Mouse (Mus musculus) liver, adult 2 months (tissue): ENCODE results near the gene Mxra8. TPM values are rescaled to one million over a fixed set of nuclear protein-coding genes. Genes with fewer than 3 reads are reported as not detected.

ENCODE experiments used
- DNase-seq: peaks from one replicate; pipeline ENCODE4 v3.0.0-alpha.2; 2011; ENCODE audit warnings: low read depth, low spot score; ENCODE audit errors: extremely low read depth
- H3K27ac ChIP-seq: fragments of 200-500 bp; replicated peaks from 2 replicates; pipeline ENCODE4 v1.5.1; 2012; ENCODE audit warnings: low read depth, mild to moderate bottlenecking, control low read depth, inconsistent platforms, low read length; ENCODE audit not compliant: insufficient read depth
- H3K27me3 ChIP-seq: fragments of 200-500 bp; 2 replicates; pipeline ENCODE4 v1.6.1; 2012; ENCODE audit warnings: mild to moderate bottlenecking, moderate library complexity, low read length, inconsistent platforms; ENCODE audit not compliant: control insufficient read depth, insufficient read depth
- H3K36me3 ChIP-seq: fragments of 200-500 bp; 2 replicates; pipeline ENCODE4 v1.6.1; 2012; ENCODE audit warnings: low read length, inconsistent platforms; ENCODE audit not compliant: control insufficient read depth, insufficient read depth
- H3K4me1 ChIP-seq: fragments of 200-500 bp; 2 replicates; pipeline ENCODE4 v1.6.1; 2011; ENCODE audit warnings: low read length; ENCODE audit not compliant: control insufficient read depth, insufficient read depth
- H3K4me3 ChIP-seq: fragments of 200-500 bp; 2 replicates; pipeline ENCODE4 v1.5.1; 2011; ENCODE audit warnings: low read depth, mild to moderate bottlenecking, control low read depth, low read length, moderate library complexity; ENCODE audit not compliant: insufficient read depth
- H3K79me2 ChIP-seq: fragments of 200-500 bp; 2 replicates; pipeline ENCODE4 v1.6.1; 2012; ENCODE audit warnings: inconsistent platforms, mild to moderate bottlenecking, low read length, moderate library complexity; ENCODE audit not compliant: control insufficient read depth, insufficient read depth
- H3K9ac ChIP-seq: fragments of 200-500 bp; 2 replicates; pipeline ENCODE4 v1.6.1; 2012; ENCODE audit warnings: low read depth, mild to moderate bottlenecking, control low read depth, inconsistent platforms, low read length
- CTCF ChIP-seq: fragments of 200-500 bp; IDR thresholded peaks from 2 replicates; pipeline ENCODE4 v1.5.1; 2011; ENCODE audit warnings: low read depth, low read length, control low read depth
- POLR2A ChIP-seq: fragments of 200-500 bp; IDR thresholded peaks from 2 replicates; pipeline ENCODE4 v1.6.1; 2011; ENCODE audit warnings: low read length, control low read depth; ENCODE audit not compliant: insufficient read depth; ENCODE audit errors: extremely low read depth
- WGBS: fragments of 180-500 bp; shearing (Covaris S2); methylation state at CpG from one replicate; pipeline ENCODE4 v1.1.7; 2018; 5-methylcytosine and 5-hydroxymethylcytosine counted together
- polyA plus RNA-seq: library from polyadenylated mRNA; depleted of rRNA; stranded (reverse); fragments of >200 nt; gene quantifications from 2 replicates; pipeline ENCODE4 v1.2.3, GENCODE M21; 2012
- total RNA-seq: library from RNA; depleted of rRNA; stranded (reverse); fragments of >200 nt; gene quantifications from 2 replicates; pipeline ENCODE4 v1.2.3, GENCODE M21; 2014

Mxra8 gene
- total and polyA plus RNA-seq, 2 experiments = 8.8 to 15.4 TPM

GRCm38 (mm10) chr4:155851368-155851767 lies 11.9 kb downstream of the Mxra8 start:
- peaks cover 25% of the 10 kb centered on the region for H3K4me1 ChIP-seq
- no peak for DNase-seq
- H3K36me3 ChIP-seq = peaks cover 3% of the 10 kb centered on the region; the same call in 1 of the 2 replicates
- H3K27ac ChIP-seq = no peak overlapping the region
- H3K4me3 ChIP-seq = no peak overlapping the region
- TF ChIP-seq POLR2A (no peak), CTCF (no peak)
- 92% methylated on average over 3 of the region's 3 CpGs for WGBS
- H3K79me2 ChIP-seq = peaks cover 40% of the 10 kb centered on the region
- H3K27me3 ChIP-seq = no peaks in the 10 kb centered on the region
- no peak overlapping the region for H3K9ac ChIP-seq

- Histone ChIP-seq H3K79me2 (peaks cover 40% of the 10 kb centered on the region), H3K4me3 (no peak overlapping the region), H3K27me3 (no peaks in the 10 kb centered on the region), H3K4me1 (peaks cover 21% of the 10 kb centered on the region), H3K27ac (no peak overlapping the region), H3K36me3 (peaks cover 3% of the 10 kb centered on the region; the same call in 1 of the 2 replicates), H3K9ac (no peak overlapping the region)
- 71% methylated on average over 2 of the region's 2 CpGs for WGBS
- TF ChIP-seq POLR2A (no peak), CTCF (no peak)
- no peak for DNase-seq
Measured at GRCm38 (mm10) chr4:155851951-155852411, 12.5 kb downstream of the Mxra8 start.

- Histone ChIP-seq H3K9ac (no peak overlapping the region), H3K27me3 (no peaks in the 10 kb centered on the region), H3K4me1 (peaks cover 21% of the 10 kb centered on the region), H3K4me3 (no peak overlapping the region), H3K36me3 (peaks cover 7% of the 10 kb centered on the region; the same call in 1 of the 2 replicates), H3K27ac (no peak overlapping the region), H3K79me2 (peaks cover 31% of the 10 kb centered on the region)
- TF ChIP-seq CTCF (no peak), POLR2A (no peak)
- no peak for DNase-seq
- WGBS = 95% methylated on average over 9 of the region's 9 CpGs
Measured at GRCm38 (mm10) chr4:155853421-155853820, 13.9 kb downstream of the Mxra8 start.

- no peak for DNase-seq
- Histone ChIP-seq H3K27ac (no peak overlapping the region), H3K79me2 (peaks cover 17% of the 10 kb centered on the region), H3K4me1 (peaks cover 7% of the 10 kb centered on the region), H3K27me3 (no peaks in the 10 kb centered on the region), H3K36me3 (peaks cover 7% of the 10 kb centered on the region; the same call in 1 of the 2 replicates), H3K9ac (no peak overlapping the region), H3K4me3 (no peak overlapping the region)
- TF ChIP-seq POLR2A (no peak), CTCF (no peak)
- 96% methylated on average over 12 of the region's 12 CpGs for WGBS
Measured at GRCm38 (mm10) chr4:155854991-155855390, 15.5 kb downstream of the Mxra8 start.

- DNase-seq = no peak
- TF ChIP-seq CTCF (no peak), POLR2A (no peak)
- Histone ChIP-seq H3K79me2 (peaks cover 7% of the 10 kb centered on the region), H3K4me3 (no peak overlapping the region), H3K9ac (no peak overlapping the region), H3K4me1 (peaks cover under 1% of the 10 kb centered on the region), H3K27me3 (no peaks in the 10 kb centered on the region), H3K36me3 (peaks cover 7% of the 10 kb centered on the region; the same call in 1 of the 2 replicates), H3K27ac (no peak overlapping the region)
- WGBS = 93% methylated on average over 12 of the region's 12 CpGs
Measured at GRCm38 (mm10) chr4:155856071-155856470, 16.6 kb downstream of the Mxra8 start.

GRCm38 (mm10) chr4:155856881-155857280 lies 17.4 kb downstream of the Mxra8 start:
- H3K9ac ChIP-seq = no peak overlapping the region
- H3K36me3 ChIP-seq = peaks cover 7% of the 10 kb centered on the region; the same call in 1 of the 2 replicates
- 82% methylated on average over 3 of the region's 3 CpGs for WGBS
- peaks cover 2% of the 10 kb centered on the region; the same call in 1 of the 2 replicates for H3K79me2 ChIP-seq
- DNase-seq = no peak
- H3K4me1 ChIP-seq = no peaks in the 10 kb centered on the region
- no peaks in the 10 kb centered on the region for H3K27me3 ChIP-seq
- H3K4me3 ChIP-seq = no peak overlapping the region
- H3K27ac ChIP-seq = no peak overlapping the region
- no peak for TF ChIP-seq POLR2A
- no peak for TF ChIP-seq CTCF
